Mouse (Mus musculus): ENCODE measurements at regions not wholly inside any gene's neighbourhood (a gene's known extent, or its start where the extent isn't known, plus 50 kb on each side); places are given as distances from the start of the nearest gene placed in this dataset.

- TF ChIP-seq CTCF (IDR thresholded peaks at IDR 0.05; ENCODE audit: extremely low read depth, insufficient read depth, insufficient read length, insufficient replicate concordance) (no peak), POLR2A (IDR thresholded peaks at IDR 0.05; ENCODE audit: low read depth, low read length) (no peak)
Observed at GRCm38 (mm10) chr6:51193356-51193755, 239.1 kb upstream of the Nfe2l3 start.
